Mouse (Mus musculus) stomach, postnatal 0 days (tissue): ENCODE measurements around the gene Kcnk7.

Experiments
- CTCF ChIP-seq: IDR thresholded peaks from 2 replicates; pipeline ENCODE4 v1.5.1; 2016; ENCODE audit warnings: antibody characterized with exemption, low read depth, mild to moderate bottlenecking, moderate library complexity
- EP300 ChIP-seq: optimal IDR thresholded peaks from 2 replicates; pipeline ENCODE3; 2016; ENCODE audit warnings: antibody characterized with exemption

GRCm38 (mm10) chr19:5689088-5689428 lies 15.1 kb upstream of the Kcnk7 start:
- no peak for TF ChIP-seq CTCF
- TF ChIP-seq EP300 = no peak
